Mouse (Mus musculus) G1E (cell line): ENCODE results near the gene Podxl.

Source experiments
- CTCF ChIP-seq: IDR thresholded peaks from 2 replicates; pipeline ENCODE4 v1.5.1; 2012; ENCODE audit warnings: low read depth, low read length, inconsistent platforms, mixed read lengths
- GATA1 ChIP-seq: IDR thresholded peaks from 2 replicates; pipeline ENCODE4 v1.6.1; 2012; ENCODE audit warnings: borderline replicate concordance, low read length, inconsistent platforms, mixed read lengths
- GATA2 ChIP-seq: IDR thresholded peaks from 2 replicates; pipeline ENCODE4 v1.6.1; 2012; ENCODE audit warnings: low read depth, low read length, inconsistent platforms, borderline replicate concordance
- POLR2AphosphoS5 ChIP-seq: IDR thresholded peaks from 2 replicates; pipeline ENCODE4 v1.6.1; 2012; ENCODE audit warnings: low read depth, low read length, inconsistent platforms; ENCODE audit not compliant: insufficient replicate concordance
- TAL1 ChIP-seq: conservative IDR thresholded peaks from 2 replicates; pipeline ENCODE4 v1.6.1; 2012; ENCODE audit warnings: low read depth, low read length, inconsistent platforms, mixed read lengths

DNA sequence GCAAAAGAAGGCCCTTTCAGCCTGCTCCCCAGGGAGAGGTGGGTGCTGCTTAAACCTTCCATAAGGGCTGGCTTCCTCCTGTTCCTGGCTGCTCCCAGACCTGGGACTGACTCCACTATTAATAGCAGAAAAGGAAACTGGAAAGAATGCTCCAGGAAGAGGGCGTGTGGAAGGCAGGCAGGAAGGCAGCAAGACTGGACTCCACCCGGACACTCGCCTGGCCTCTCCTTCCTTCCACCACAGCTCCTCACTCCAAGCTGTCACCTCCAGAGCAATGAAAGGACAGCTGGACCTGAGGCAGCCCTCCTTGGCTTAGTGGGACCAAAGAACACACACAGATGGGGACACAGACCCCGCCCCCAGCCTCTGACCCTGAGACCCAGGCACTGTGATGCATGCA is 19.5 kb downstream of the Podxl start:
- TF ChIP-seq CTCF, result no peak
- no peak for TF ChIP-seq TAL1
- no peak for TF ChIP-seq POLR2AphosphoS5
- no peak for TF ChIP-seq GATA2
- no peak for TF ChIP-seq GATA1
